Mouse (Mus musculus) megakaryocyte, embryonic 14.5 days (primary cell): ENCODE measurements around the gene Dgkd. TPM values are rescaled to one million over a fixed set of nuclear protein-coding genes. Genes with fewer than 3 reads are reported as not detected.

Experiments
- H3K27me3 ChIP-seq: replicated peaks from 2 replicates; pipeline ENCODE3; 2012; ENCODE audit warnings: inconsistent platforms
- H3K36me3 ChIP-seq: replicated peaks from 2 replicates; pipeline ENCODE3; 2012; ENCODE audit warnings: low read length, inconsistent platforms, mixed read lengths
- H3K4me1 ChIP-seq: 2 replicates; pipeline ENCODE4 v1.6.1; 2012; ENCODE audit warnings: inconsistent platforms
- H3K4me3 ChIP-seq: replicated peaks from 2 replicates; pipeline ENCODE3; 2012; ENCODE audit warnings: moderate library complexity, mild to moderate bottlenecking, inconsistent platforms
- H3K9me3 ChIP-seq: 2 replicates; pipeline ENCODE4 v1.6.1; 2012; ENCODE audit warnings: inconsistent platforms
- FLI1 ChIP-seq: IDR thresholded peaks from 2 replicates; pipeline ENCODE4 v1.6.1; 2012; ENCODE audit warnings: low read length, inconsistent platforms, mixed read lengths
- GATA1 ChIP-seq: IDR thresholded peaks from 3 replicates; pipeline ENCODE4 v1.6.1; 2012; ENCODE audit warnings: mixed read lengths, low read length, inconsistent platforms, borderline replicate concordance
- polyA plus RNA-seq: library from polyadenylated mRNA; stranded (reverse); fragments of >175 nt; gene quantifications from 2 replicates; pipeline ENCODE4 v1.2.3, GENCODE M21; 2012; ENCODE audit warnings: low replicate concordance; ENCODE audit not compliant: insufficient read depth

Gene Dgkd
- polyA plus RNA-seq, 1 experiment, result 24.3 TPM

GRCm38 (mm10) chr1:87856823-87857222, 3.7 kb downstream of the Dgkd start:
- peaks cover 80% of the 10 kb centered on the region for H3K4me1 ChIP-seq

DNA sequence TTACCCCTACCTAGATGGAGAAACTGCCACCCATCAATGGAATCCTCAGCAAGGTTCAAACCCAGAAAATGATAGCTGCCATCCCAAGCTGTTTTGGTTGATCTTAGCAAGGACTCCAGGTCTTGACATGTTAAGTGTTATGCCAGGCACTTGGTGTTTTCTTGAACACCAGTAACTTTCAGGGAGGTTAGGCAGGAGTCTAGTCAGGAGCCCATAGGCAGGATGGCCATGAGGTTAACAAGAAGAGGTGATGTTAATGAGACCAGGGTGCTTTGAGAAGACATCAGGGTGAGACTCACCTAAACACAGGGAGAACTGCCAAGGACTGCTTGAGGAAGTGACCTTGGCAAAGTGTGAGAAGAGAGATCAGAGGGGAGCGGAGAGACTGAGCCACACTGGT, 4.9 kb downstream of the Dgkd start:
- H3K4me1 ChIP-seq, result peaks cover 81% of the 10 kb centered on the region
- no peaks in the 10 kb centered on the region for H3K9me3 ChIP-seq
- TF ChIP-seq GATA1 (no peak), FLI1 (no peak)

More at GRCm38 (mm10) chr1:87856823-87857222, 3.7 kb downstream of the Dgkd start:
- no peaks in the 10 kb centered on the region for H3K9me3 ChIP-seq
- TF ChIP-seq FLI1 (no peak), GATA1 (no peak)
- H3K27me3 ChIP-seq, result no peaks in the 10 kb centered on the region
- peak overlapping the region; percentile 86 for H3K4me3 ChIP-seq
- H3K36me3 ChIP-seq, result peaks cover 29% of the 10 kb centered on the region

DNA sequence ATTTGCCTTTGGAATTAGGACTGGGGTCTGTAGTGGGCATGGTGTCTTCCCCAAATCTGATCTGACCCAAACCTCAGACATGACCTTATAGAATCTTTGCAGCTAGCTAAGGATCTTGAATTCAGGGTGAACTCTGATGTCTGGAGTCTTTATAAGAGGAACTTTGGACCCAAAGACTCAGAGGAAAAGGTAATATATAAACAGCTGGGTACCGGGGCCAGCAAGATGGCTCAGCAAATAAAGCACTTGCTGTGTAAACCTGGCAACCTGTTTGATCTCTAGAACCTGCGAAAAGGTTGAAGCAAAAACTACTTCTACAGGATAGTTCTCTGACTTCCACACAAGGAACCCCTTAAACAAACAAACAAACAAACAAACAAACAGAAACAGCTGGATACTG, 5.4 kb downstream of the Dgkd start:
- peaks cover 42% of the 10 kb centered on the region for H3K36me3 ChIP-seq
- peak overlapping the region; percentile 81 for H3K4me3 ChIP-seq
- no peak for TF ChIP-seq GATA1
- TF ChIP-seq FLI1, result no peak
- no peaks in the 10 kb centered on the region for H3K9me3 ChIP-seq
- no peaks in the 10 kb centered on the region for H3K27me3 ChIP-seq
- H3K4me1 ChIP-seq, result peaks cover 86% of the 10 kb centered on the region

More for the DNA sequence above, 4.9 kb downstream of the Dgkd start:
- peak overlapping the region; percentile 81 for H3K4me3 ChIP-seq
- peaks cover 41% of the 10 kb centered on the region for H3K36me3 ChIP-seq
- H3K27me3 ChIP-seq, result no peaks in the 10 kb centered on the region

- Histone ChIP-seq H3K4me1 (peaks cover 95% of the 10 kb centered on the region), H3K27me3 (no peaks in the 10 kb centered on the region), H3K36me3 (peaks cover 48% of the 10 kb centered on the region), H3K4me3 (peak overlapping the region; percentile 31), H3K9me3 (no peaks in the 10 kb centered on the region)
- TF ChIP-seq FLI1 (no peak), GATA1 (no peak)
Measured at GRCm38 (mm10) chr1:87863602-87864001, 10.5 kb downstream of the Dgkd start.

DNA sequence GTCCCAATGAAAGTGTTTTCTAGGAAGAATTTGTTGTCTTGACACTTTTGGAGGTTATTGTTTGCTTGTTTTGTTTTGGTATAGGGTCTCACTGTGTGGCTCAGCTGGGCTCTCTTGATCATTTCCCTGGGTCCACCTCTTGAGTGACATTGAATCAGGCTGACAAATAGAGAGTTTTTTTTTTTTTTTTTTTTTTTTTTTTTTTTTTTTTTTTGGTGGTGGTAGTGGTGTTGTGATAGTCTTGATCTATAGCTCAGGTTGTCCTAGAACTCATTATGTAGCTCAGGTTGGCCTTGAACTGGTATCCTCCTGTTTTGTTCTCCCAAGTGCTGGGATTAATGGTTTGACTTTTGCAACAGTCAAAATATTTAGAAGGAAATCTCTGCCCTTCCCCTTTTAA, 11.8 kb downstream of the Dgkd start:
- H3K4me3 ChIP-seq, result no peak overlapping the region
- no peaks in the 10 kb centered on the region for H3K27me3 ChIP-seq
- TF ChIP-seq FLI1, result no peak
- no peak for TF ChIP-seq GATA1
- H3K4me1 ChIP-seq, result peaks cover 95% of the 10 kb centered on the region
- peaks cover 54% of the 10 kb centered on the region for H3K36me3 ChIP-seq
- no peaks in the 10 kb centered on the region for H3K9me3 ChIP-seq

GRCm38 (mm10) chr1:87866672-87867071, 13.6 kb downstream of the Dgkd start:
- Histone ChIP-seq H3K9me3 (no peaks in the 10 kb centered on the region), H3K27me3 (no peaks in the 10 kb centered on the region), H3K36me3 (peaks cover 60% of the 10 kb centered on the region), H3K4me3 (peak overlapping the region; percentile 16), H3K4me1 (peaks cover 97% of the 10 kb centered on the region)
- TF ChIP-seq GATA1, result no peak
- TF ChIP-seq FLI1, result no peak

DNA sequence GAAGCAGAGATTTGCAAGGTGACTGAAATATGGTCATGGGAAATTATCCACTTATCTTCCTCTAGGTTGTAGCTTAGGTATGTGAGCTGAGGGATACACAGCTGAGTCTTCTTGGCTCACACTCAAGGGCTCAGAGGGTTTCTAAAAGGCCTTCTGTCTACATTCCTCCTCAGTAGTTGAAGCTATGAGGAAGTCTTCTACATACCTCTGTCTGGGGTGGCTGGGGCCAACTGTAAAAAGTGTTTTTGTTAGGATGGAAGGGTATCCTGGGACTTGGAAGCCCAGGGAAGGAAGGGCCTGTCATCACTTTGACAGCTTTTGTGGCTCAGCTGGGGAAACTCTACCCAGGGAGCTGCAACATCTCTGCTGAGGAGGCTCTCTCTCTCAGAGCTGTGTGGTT, 18.5 kb downstream of the Dgkd start:
- Histone ChIP-seq H3K9me3 (no peaks in the 10 kb centered on the region), H3K4me3 (no peak overlapping the region), H3K36me3 (peaks cover 48% of the 10 kb centered on the region), H3K27me3 (no peaks in the 10 kb centered on the region), H3K4me1 (peaks cover 95% of the 10 kb centered on the region)
- TF ChIP-seq GATA1 (no peak), FLI1 (no peak)

- TF ChIP-seq FLI1 (no peak), GATA1 (no peak)
- H3K4me3 ChIP-seq, result no peak overlapping the region
- peaks cover 50% of the 10 kb centered on the region for H3K36me3 ChIP-seq
- H3K9me3 ChIP-seq, result no peaks in the 10 kb centered on the region
- H3K4me1 ChIP-seq, result peaks cover 97% of the 10 kb centered on the region
- no peaks in the 10 kb centered on the region for H3K27me3 ChIP-seq
Measured at GRCm38 (mm10) chr1:87873081-87873480, 20.0 kb downstream of the Dgkd start.

GRCm38 (mm10) chr1:87876065-87876464, 23.0 kb downstream of the Dgkd start:
- Histone ChIP-seq H3K9me3 (no peaks in the 10 kb centered on the region), H3K36me3 (peaks cover 47% of the 10 kb centered on the region), H3K4me1 (peaks cover 98% of the 10 kb centered on the region), H3K4me3 (peak overlapping the region; percentile 76), H3K27me3 (no peaks in the 10 kb centered on the region)
- TF ChIP-seq GATA1 (no peak), FLI1 (no peak)

- peaks cover 54% of the 10 kb centered on the region for H3K36me3 ChIP-seq
- H3K4me1 ChIP-seq, result peaks cover 95% of the 10 kb centered on the region
- TF ChIP-seq GATA1, result no peak
- no peak for TF ChIP-seq FLI1
- no peaks in the 10 kb centered on the region for H3K27me3 ChIP-seq
- peak overlapping the region; percentile 88 for H3K4me3 ChIP-seq
- no peaks in the 10 kb centered on the region for H3K9me3 ChIP-seq
Measured at GRCm38 (mm10) chr1:87877552-87878283, 24.6 kb downstream of the Dgkd start.

GRCm38 (mm10) chr1:87879034-87879433, 25.9 kb downstream of the Dgkd start:
- Histone ChIP-seq H3K27me3 (no peaks in the 10 kb centered on the region), H3K36me3 (peaks cover 67% of the 10 kb centered on the region), H3K4me1 (peaks cover 96% of the 10 kb centered on the region), H3K9me3 (no peaks in the 10 kb centered on the region), H3K4me3 (peak overlapping the region; percentile 88)
- no peak for TF ChIP-seq FLI1
- no peak for TF ChIP-seq GATA1
